Mouse (Mus musculus) forebrain, postnatal 0 days (tissue): ENCODE measurements around the gene Nbas. TPM values are rescaled to one million over a fixed set of nuclear protein-coding genes. Genes with fewer than 3 reads are reported as not detected.

Experiments
- ATAC-seq: fragments of 200-750 bp; cut with Nextera tagmentation; 2 replicates; pipeline ENCODE4 v1.8.0; 2017; ENCODE audit warnings: mild to moderate bottlenecking, moderate library complexity
- DNase-seq: peaks from one replicate; pipeline ENCODE4 v3.0.0-alpha.2; 2015
- H3K27ac ChIP-seq: fragments of 300-500 bp; sonication (generic); 2 replicates; pipeline ENCODE4 v1.5.1; 2014; ENCODE audit warnings: low read depth, mild to moderate bottlenecking, antibody characterized with exemption, low read length, moderate library complexity, mixed read lengths
- H3K27me3 ChIP-seq: fragments of 300-500 bp; sonication (generic); 2 replicates; pipeline ENCODE4 v1.6.1; 2014; ENCODE audit warnings: mild to moderate bottlenecking, low read length, mixed read lengths; ENCODE audit not compliant: insufficient read depth
- H3K36me3 ChIP-seq: fragments of 300-500 bp; sonication (generic); 2 replicates; pipeline ENCODE4 v1.6.1; 2014; ENCODE audit warnings: mild to moderate bottlenecking, moderate library complexity; ENCODE audit not compliant: insufficient read depth
- H3K4me1 ChIP-seq: fragments of 300-500 bp; sonication (generic); 2 replicates; pipeline ENCODE4 v1.6.1; 2014; ENCODE audit warnings: antibody characterized with exemption; ENCODE audit not compliant: insufficient read depth
- H3K4me2 ChIP-seq: fragments of 300-500 bp; sonication (generic); 2 replicates; pipeline ENCODE4 v1.6.1; 2014; ENCODE audit warnings: low read depth, mild to moderate bottlenecking, moderate library complexity
- H3K4me3 ChIP-seq: fragments of 300-500 bp; sonication (generic); 2 replicates; pipeline ENCODE4 v1.5.1; 2014; ENCODE audit warnings: low read depth, low read length, mixed read lengths
- H3K9ac ChIP-seq: fragments of 300-500 bp; sonication (generic); 2 replicates; pipeline ENCODE4 v1.6.1; 2014; ENCODE audit warnings: mild to moderate bottlenecking
- H3K9me3 ChIP-seq: fragments of 300-500 bp; sonication (generic); 2 replicates; pipeline ENCODE4 v1.6.1; 2016; ENCODE audit warnings: low read length
- CTCF ChIP-seq: sonication (generic); IDR thresholded peaks from 2 replicates; pipeline ENCODE4 v1.5.1; 2016; ENCODE audit warnings: antibody characterized with exemption, control low read depth, low read depth
- WGBS: fragments of 180-500 bp; shearing (Covaris S2); extraction: QIAGEN DNeasy Blood & Tissue Kit; methylation state at CpG from one replicate; pipeline ENCODE4 v1.1.7; 2014; 5-methylcytosine and 5-hydroxymethylcytosine counted together
- polyA plus RNA-seq: library from polyadenylated mRNA; unstranded; fragments of >200 nt; fragmentation: Nextera tagmentation; extraction: Ambion mirVana; gene quantifications from 2 replicates; pipeline ENCODE4 v1.2.1, GENCODE M21; 2015
- total RNA-seq: library from RNA; depleted of rRNA; stranded (reverse); fragments of >200 nt; gene quantifications from 2 replicates; pipeline ENCODE4 v1.2.3, GENCODE M21; 2014

Gene Nbas
- total and polyA plus RNA-seq, 2 experiments from 2014 or later: 9.8 to 32.2 TPM

- Histone ChIP-seq H3K4me1 (no peaks in the 10 kb centered on the region), H3K27me3 (no peaks in the 10 kb centered on the region), H3K9me3 (no peaks in the 10 kb centered on the region), H3K9ac (no peak overlapping the region), H3K4me2 (no peak overlapping the region), H3K4me3 (no peak overlapping the region), H3K36me3 (peaks cover 4% of the 10 kb centered on the region; the same call in 1 of the 2 replicates), H3K27ac (no peak overlapping the region)
- TF ChIP-seq CTCF: no peak
- WGBS: 91% methylated on average over 4 of the region's 4 CpGs
- DNase-seq (no peak), ATAC-seq (no peak)
Measured at GRCm38 (mm10) chr12:13587675-13588074, 318.7 kb downstream of the Nbas start.

- Histone ChIP-seq H3K9ac (no peak overlapping the region), H3K36me3 (no peaks in the 10 kb centered on the region), H3K4me2 (no peak overlapping the region), H3K27ac (no peak overlapping the region), H3K9me3 (no peaks in the 10 kb centered on the region), H3K4me3 (no peak overlapping the region), H3K4me1 (no peaks in the 10 kb centered on the region), H3K27me3 (no peaks in the 10 kb centered on the region)
- TF ChIP-seq CTCF: no peak
- no peak for DNase-seq
- 96% methylated on average over 5 of the region's 5 CpGs for WGBS
- ATAC-seq: no peak
Measured at GRCm38 (mm10) chr12:13589021-13589420, 320.1 kb downstream of the Nbas start.

- Histone ChIP-seq H3K27ac (no peak overlapping the region), H3K4me1 (peaks cover 7% of the 10 kb centered on the region; the same call in 1 of the 2 replicates), H3K4me2 (no peak overlapping the region), H3K4me3 (no peak overlapping the region), H3K27me3 (no peaks in the 10 kb centered on the region), H3K9ac (no peak overlapping the region), H3K36me3 (no peaks in the 10 kb centered on the region), H3K9me3 (no peaks in the 10 kb centered on the region)
- WGBS: 54% methylated on average over 9 of the region's 9 CpGs
- ATAC-seq (peak; percentile 89), DNase-seq (peak; percentile 66)
- TF ChIP-seq CTCF: no peak
Measured at GRCm38 (mm10) chr12:13594746-13595469, 326.0 kb downstream of the Nbas start.

- Histone ChIP-seq H3K9ac (no peak overlapping the region), H3K27ac (no peak overlapping the region), H3K9me3 (no peaks in the 10 kb centered on the region), H3K27me3 (no peaks in the 10 kb centered on the region), H3K4me1 (peaks cover 7% of the 10 kb centered on the region; the same call in 1 of the 2 replicates), H3K4me3 (no peak overlapping the region), H3K4me2 (no peak overlapping the region), H3K36me3 (no peaks in the 10 kb centered on the region)
- WGBS: 65% methylated on average over 2 of the region's 2 CpGs
- ATAC-seq (no peak), DNase-seq (no peak)
- TF ChIP-seq CTCF: no peak
Measured at GRCm38 (mm10) chr12:13597026-13597425, 328.1 kb downstream of the Nbas start.

- H3K4me1 ChIP-seq: peaks cover 7% of the 10 kb centered on the region; the same call in 1 of the 2 replicates
- ATAC-seq (peak; percentile 13; the same call in 1 of the 2 replicates), DNase-seq (no peak)
Measured at GRCm38 (mm10) chr12:13598545-13598944, 329.6 kb downstream of the Nbas start.

GRCm38 (mm10) chr12:13602414-13602813 lies 333.5 kb downstream of the Nbas start:
- no peak for ATAC-seq
- Histone ChIP-seq H3K9ac (no peak overlapping the region), H3K9me3 (no peaks in the 10 kb centered on the region), H3K27me3 (no peaks in the 10 kb centered on the region), H3K27ac (no peak overlapping the region), H3K36me3 (no peaks in the 10 kb centered on the region), H3K4me2 (no peak overlapping the region), H3K4me3 (no peak overlapping the region), H3K4me1 (no peaks in the 10 kb centered on the region)
- DNase-seq: no peak
- TF ChIP-seq CTCF: peak; percentile 46

More at GRCm38 (mm10) chr12:13598545-13598944, 329.6 kb downstream of the Nbas start:
- Histone ChIP-seq H3K4me2 (no peak overlapping the region), H3K9ac (no peak overlapping the region), H3K36me3 (no peaks in the 10 kb centered on the region), H3K27ac (no peak overlapping the region), H3K27me3 (no peaks in the 10 kb centered on the region), H3K9me3 (no peaks in the 10 kb centered on the region), H3K4me3 (no peak overlapping the region)
- TF ChIP-seq CTCF: no peak
- 56% methylated on average over 4 of the region's 4 CpGs for WGBS

- H3K27ac ChIP-seq: no peak overlapping the region
- no peak overlapping the region for H3K4me3 ChIP-seq
- 85% methylated on average over 2 of the region's 2 CpGs for WGBS
- H3K4me1 ChIP-seq: no peaks in the 10 kb centered on the region
- no peak for ATAC-seq
- H3K4me2 ChIP-seq: no peak overlapping the region
- no peaks in the 10 kb centered on the region for H3K27me3 ChIP-seq
- H3K9ac ChIP-seq: no peak overlapping the region
- DNase-seq: no peak
- no peak for TF ChIP-seq CTCF
- H3K36me3 ChIP-seq: no peaks in the 10 kb centered on the region
- H3K9me3 ChIP-seq: no peaks in the 10 kb centered on the region
Measured at GRCm38 (mm10) chr12:13607021-13607420, 338.1 kb downstream of the Nbas start.
